Mouse (Mus musculus) lung, postnatal 0 days (tissue): Measurements from ENCODE around the gene Fn3k. TPM values are rescaled to one million over a fixed set of nuclear protein-coding genes. Genes with fewer than 3 reads are reported as not detected.

ENCODE experiments used
- ATAC-seq: fragments of 200-750 bp; cut with Nextera tagmentation; 2 replicates; pipeline ENCODE4 v1.8.0; 2017; ENCODE audit warnings: moderate library complexity
- DNase-seq: peaks from one replicate; pipeline ENCODE4 v3.0.0-alpha.2; 2016; ENCODE audit warnings: low spot score
- H3K27ac ChIP-seq: fragments of 300-500 bp; sonication (generic); 2 replicates; pipeline ENCODE4 v1.5.1; 2014; ENCODE audit warnings: antibody characterized with exemption, mild to moderate bottlenecking, low read length, mixed read lengths
- H3K27me3 ChIP-seq: fragments of 300-500 bp; sonication (generic); replicated peaks from 2 replicates; pipeline ENCODE4 v1.6.1; 2014; ENCODE audit warnings: low read length, mixed read lengths; ENCODE audit not compliant: insufficient read depth
- H3K36me3 ChIP-seq: fragments of 300-500 bp; sonication (generic); 2 replicates; pipeline ENCODE4 v1.6.1; 2014; ENCODE audit warnings: low read length, mixed read lengths; ENCODE audit not compliant: insufficient read depth
- H3K4me1 ChIP-seq: fragments of 300-500 bp; sonication (generic); 2 replicates; pipeline ENCODE4 v1.6.1; 2014; ENCODE audit warnings: antibody characterized with exemption, low read depth, low read length, mixed read lengths; ENCODE audit not compliant: insufficient read depth
- H3K4me2 ChIP-seq: fragments of 300-500 bp; sonication (generic); replicated peaks from 2 replicates; pipeline ENCODE4 v1.6.1; 2014; ENCODE audit warnings: low read depth, mild to moderate bottlenecking, low read length, moderate library complexity, mixed read lengths
- H3K4me3 ChIP-seq: fragments of 300-500 bp; sonication (generic); 2 replicates; pipeline ENCODE4 v1.5.1; 2014; ENCODE audit warnings: low read depth, low read length
- H3K9ac ChIP-seq: fragments of 300-500 bp; sonication (generic); replicated peaks from 2 replicates; pipeline ENCODE4 v1.6.1; 2014; ENCODE audit warnings: low read depth, mild to moderate bottlenecking
- H3K9me3 ChIP-seq: fragments of 300-500 bp; sonication (generic); 2 replicates; pipeline ENCODE4 v1.6.1; 2016; ENCODE audit warnings: low read length, mixed read lengths
- CTCF ChIP-seq: IDR thresholded peaks from 2 replicates; pipeline ENCODE4 v1.5.1; 2016; ENCODE audit warnings: antibody characterized with exemption, mild to moderate bottlenecking
- EP300 ChIP-seq: IDR thresholded peaks from 2 replicates; pipeline ENCODE4 v1.6.1; 2016; ENCODE audit warnings: antibody characterized with exemption, mild to moderate bottlenecking, control low read depth
- WGBS: fragments of 180-500 bp; shearing (Covaris S2); extraction: QIAGEN DNeasy Blood & Tissue Kit; methylation state at CpG from one replicate; pipeline ENCODE4 v1.1.7; 2014; 5-methylcytosine and 5-hydroxymethylcytosine counted together
- polyA plus RNA-seq: library from polyadenylated mRNA; unstranded; fragments of >200 nt; fragmentation: Nextera tagmentation; extraction: Ambion mirVana; gene quantifications from 2 replicates; pipeline ENCODE4 v1.2.1, GENCODE M21; 2015

Fn3k gene
- polyA plus RNA-seq, 1 experiment from 2014 or later, result 0.81 TPM

DNA sequence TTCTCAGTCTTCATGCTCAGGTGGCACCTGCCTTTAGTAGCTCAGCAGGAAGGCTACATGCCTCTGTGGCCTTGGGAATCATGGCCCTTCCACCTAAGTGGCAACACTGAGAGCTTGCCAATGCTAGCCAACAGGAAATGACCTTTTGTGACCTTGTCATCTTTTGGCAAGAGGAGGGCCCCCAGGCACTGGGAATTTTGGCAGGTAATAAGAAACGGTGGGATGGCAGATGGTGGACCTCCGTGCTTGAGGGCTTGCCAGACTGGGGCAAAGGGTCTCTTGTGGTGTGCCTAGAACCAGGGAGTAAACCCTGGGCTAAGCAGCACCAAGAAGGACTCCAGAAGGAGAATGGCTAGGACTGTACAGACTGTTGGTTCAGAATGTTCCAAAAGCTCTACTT lies 7.4 kb downstream of the Fn3k start:
- no peaks in the 10 kb centered on the region for H3K27me3 ChIP-seq
- no peak for TF ChIP-seq EP300
- no peak for TF ChIP-seq CTCF
- WGBS, result 48% methylated on average over 2 of the region's 2 CpGs
- H3K4me3 ChIP-seq, result no peak overlapping the region
- no peak overlapping the region for H3K27ac ChIP-seq
- H3K9me3 ChIP-seq, result no peaks in the 10 kb centered on the region
- DNase-seq (no peak), ATAC-seq (no peak)
- H3K9ac ChIP-seq, result no peak overlapping the region
- H3K4me2 ChIP-seq, result no peak overlapping the region
- no peaks in the 10 kb centered on the region for H3K4me1 ChIP-seq
- no peaks in the 10 kb centered on the region for H3K36me3 ChIP-seq

DNA sequence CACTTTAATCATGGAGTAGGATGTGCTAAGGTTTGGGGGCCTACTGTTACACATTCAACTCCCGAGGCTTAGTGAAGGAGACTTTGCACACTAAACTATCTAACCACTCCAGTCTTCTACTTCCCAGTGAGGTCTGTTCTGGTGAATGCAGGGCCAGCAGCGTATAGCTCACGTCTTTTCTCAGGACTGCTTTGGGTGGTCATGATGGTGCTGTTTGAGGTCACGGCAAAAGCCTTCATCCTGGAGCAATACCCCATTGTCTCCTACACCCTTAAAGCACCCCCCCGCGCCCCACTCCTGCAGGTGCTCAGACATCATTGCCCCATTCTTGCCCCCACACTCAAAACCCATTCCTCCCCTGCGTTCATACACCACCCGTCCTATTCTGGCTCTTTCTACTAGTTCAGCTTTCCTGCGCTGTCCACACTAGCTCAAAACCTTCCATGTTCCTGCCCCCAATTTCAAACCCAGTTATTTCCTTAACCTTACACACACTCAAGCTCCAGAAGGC lies 16.6 kb downstream of the Fn3k start:
- 0 out of 2 replicates have a peak overlapping the region, but pooled peaks have one; percentile 48 for H3K9ac ChIP-seq
- H3K9me3 ChIP-seq, result no peaks in the 10 kb centered on the region
- no peaks in the 10 kb centered on the region for H3K36me3 ChIP-seq
- H3K27me3 ChIP-seq, result no peaks in the 10 kb centered on the region
- no peak overlapping the region for H3K27ac ChIP-seq
- WGBS, result 31% methylated on average over 9 of the region's 9 CpGs
- TF ChIP-seq EP300 (no peak), CTCF (no peak)
- peak overlapping the region; percentile 82 for H3K4me3 ChIP-seq
- DNase-seq (no peak), ATAC-seq (no peak)
- H3K4me2 ChIP-seq, result peak overlapping the region; percentile 81
- H3K4me1 ChIP-seq, result peaks cover 5% of the 10 kb centered on the region; the same call in 1 of the 2 replicates

DNA sequence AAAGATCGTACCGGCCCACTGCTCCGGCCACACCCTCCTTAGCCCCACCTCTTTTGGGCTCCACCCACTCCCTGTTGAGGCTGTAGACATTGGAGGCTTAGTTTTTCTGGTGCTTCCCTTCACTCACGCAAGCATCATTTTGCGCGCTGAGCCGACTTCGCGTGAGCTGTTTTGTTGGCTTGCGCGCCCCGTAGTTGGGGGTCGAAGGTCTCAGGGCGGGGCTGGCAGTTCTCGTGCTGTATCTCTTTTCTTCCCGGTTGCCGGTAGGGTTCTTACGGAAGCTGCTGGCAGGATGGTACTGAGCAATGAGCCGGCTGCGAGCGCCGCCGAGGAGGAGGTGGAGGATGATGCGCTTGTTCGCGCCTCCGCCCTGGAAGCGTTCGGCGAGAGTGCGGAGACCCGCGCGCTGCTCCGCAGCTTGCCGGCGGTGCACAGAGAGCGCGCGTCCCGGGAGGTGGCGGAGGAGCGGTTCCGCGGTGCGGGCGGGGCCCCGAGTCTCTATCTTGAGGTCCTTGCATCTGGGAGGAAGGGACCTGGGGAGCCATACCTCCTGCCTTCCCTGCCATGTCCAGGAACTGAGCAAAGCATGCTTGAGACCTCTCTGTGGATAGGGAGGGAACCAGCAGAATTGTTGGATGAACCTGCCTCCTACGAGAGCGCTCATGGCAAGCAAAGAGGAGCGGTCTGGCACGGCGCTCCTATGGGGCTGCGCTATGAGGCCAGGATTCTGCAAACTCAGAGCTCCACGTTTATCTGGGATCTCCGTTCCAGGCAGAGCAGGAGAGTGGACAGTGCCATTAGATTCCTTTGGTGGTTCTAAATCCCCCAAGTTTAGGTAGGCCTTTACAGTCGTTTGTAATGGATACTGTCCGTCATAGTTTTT lies 17.3 kb downstream of the Fn3k start, which contains the start of gene Tbcd:
Gene Tbcd, plus strand, starts transcription at position 197 of the 883 bp plus-strand sequence.
- Histone ChIP-seq H3K9me3 (no peaks in the 10 kb centered on the region), H3K4me1 (peaks cover 5% of the 10 kb centered on the region; the same call in 1 of the 2 replicates), H3K4me2 (peak within 1 kb of the TSS; percentile 81), H3K27ac (0 out of 2 replicates have a peak within 1 kb of the TSS, but pooled peaks have one; percentile 9), H3K27me3 (no peaks in the 10 kb centered on the region), H3K4me3 (peak within 1 kb of the TSS; percentile 82), H3K9ac (peak within 1 kb of the TSS; percentile 48), H3K36me3 (no peaks in the 10 kb centered on the region)
- WGBS, result 2% methylated on average over 45 of the region's 58 CpGs
- TF ChIP-seq CTCF, result peak; percentile 24
- TF ChIP-seq EP300, result no peak
- DNase-seq, result peak; percentile 95
- ATAC-seq, result peak; percentile 97

DNA sequence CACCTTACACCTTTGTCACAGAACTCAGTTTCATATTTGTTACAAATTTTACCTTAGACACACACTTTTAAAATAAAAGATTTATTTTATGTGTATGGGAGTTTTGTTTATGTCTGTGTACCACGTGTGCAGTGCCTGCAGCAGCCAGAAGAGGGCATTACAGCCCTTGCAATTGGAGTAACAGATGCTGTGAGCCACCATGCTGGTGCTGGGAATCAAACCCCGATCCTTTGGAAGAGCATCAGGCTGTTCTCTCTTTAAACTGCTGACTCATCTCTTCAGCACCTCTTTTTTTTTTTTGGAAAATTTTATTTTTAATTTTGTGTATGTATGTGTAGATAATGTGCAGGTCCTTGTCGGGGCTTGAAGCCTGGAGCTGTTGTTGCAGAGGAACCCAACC lies 23.2 kb downstream of the Fn3k start:
- DNase-seq, result no peak

DNA sequence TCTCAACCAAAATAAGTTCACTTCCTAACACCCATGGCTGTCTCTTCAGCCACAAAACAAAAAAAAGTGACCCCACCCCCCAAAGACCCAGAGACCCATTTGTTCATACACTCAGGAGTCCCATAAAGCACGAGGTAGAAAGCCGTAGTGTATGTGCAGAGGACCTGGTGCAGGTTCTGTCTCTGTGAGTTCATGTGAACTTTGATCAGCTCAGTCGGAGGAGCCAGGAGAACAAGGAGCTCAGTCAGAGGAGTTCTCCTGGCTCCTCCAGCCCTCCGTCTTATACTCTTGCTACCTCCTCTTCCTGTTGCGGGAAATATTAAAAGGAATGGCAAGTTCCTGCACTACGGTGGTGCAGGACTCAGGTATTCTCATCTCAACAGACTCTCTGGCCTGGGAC lies 32.7 kb downstream of the Fn3k start:
- no peak overlapping the region for H3K4me3 ChIP-seq
- no peaks in the 10 kb centered on the region for H3K9me3 ChIP-seq
- ATAC-seq, result no peak
- no peak overlapping the region for H3K9ac ChIP-seq
- H3K36me3 ChIP-seq, result peaks cover 11% of the 10 kb centered on the region; the same call in 1 of the 2 replicates
- TF ChIP-seq EP300 (no peak), CTCF (no peak)
- WGBS, result 86% methylated on average over 6 of the region's 6 CpGs
- no peaks in the 10 kb centered on the region for H3K4me1 ChIP-seq
- no peak for DNase-seq
- H3K27me3 ChIP-seq, result no peaks in the 10 kb centered on the region
- H3K27ac ChIP-seq, result no peak overlapping the region
- H3K4me2 ChIP-seq, result no peak overlapping the region

More for the DNA sequence above, 23.2 kb downstream of the Fn3k start:
- no peak overlapping the region for H3K27ac ChIP-seq
- H3K4me3 ChIP-seq, result no peak overlapping the region
- no peak overlapping the region for H3K9ac ChIP-seq
- no peak overlapping the region for H3K4me2 ChIP-seq
- H3K9me3 ChIP-seq, result no peaks in the 10 kb centered on the region
- H3K36me3 ChIP-seq, result no peaks in the 10 kb centered on the region
- no peak for ATAC-seq
- 87% methylated on average over 3 of the region's 3 CpGs for WGBS
- TF ChIP-seq EP300 (no peak), CTCF (peak; percentile 26; the same call in 1 of the 2 replicates)
- no peaks in the 10 kb centered on the region for H3K4me1 ChIP-seq
- no peaks in the 10 kb centered on the region for H3K27me3 ChIP-seq

DNA sequence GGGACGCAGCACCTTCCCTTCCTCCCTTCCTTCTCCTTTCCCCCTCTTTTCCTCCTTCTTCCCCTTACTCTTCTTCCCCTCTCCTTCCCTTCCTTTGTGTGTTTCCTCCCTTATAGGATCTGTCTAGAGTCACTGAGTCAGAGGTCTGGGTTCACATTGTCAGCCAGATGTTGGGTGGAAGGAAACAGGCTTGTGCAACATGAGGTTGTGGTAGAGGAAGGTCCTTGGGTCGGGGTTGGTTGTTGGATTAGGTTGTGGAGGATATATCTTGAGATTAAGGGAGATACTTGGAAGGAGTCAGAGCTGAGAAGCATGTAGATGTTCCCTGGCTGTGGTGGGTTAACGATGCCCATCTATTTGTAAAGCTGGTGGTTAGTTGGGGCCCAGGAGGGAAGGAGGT lies 40.1 kb downstream of the Fn3k start:
- ATAC-seq, result no peak
- DNase-seq, result no peak
- H3K4me1 ChIP-seq, result no peaks in the 10 kb centered on the region

More for the DNA sequence above, 40.1 kb downstream of the Fn3k start:
- Histone ChIP-seq H3K9me3 (no peaks in the 10 kb centered on the region), H3K27me3 (no peaks in the 10 kb centered on the region), H3K9ac (no peak overlapping the region), H3K27ac (no peak overlapping the region), H3K4me3 (no peak overlapping the region), H3K36me3 (no peaks in the 10 kb centered on the region), H3K4me2 (no peak overlapping the region)
- WGBS, result 81% methylated on average over 3 of the region's 3 CpGs
- TF ChIP-seq CTCF (no peak), EP300 (no peak)
